Mouse (Mus musculus): ENCODE measurements around the gene Card14.

DNA sequence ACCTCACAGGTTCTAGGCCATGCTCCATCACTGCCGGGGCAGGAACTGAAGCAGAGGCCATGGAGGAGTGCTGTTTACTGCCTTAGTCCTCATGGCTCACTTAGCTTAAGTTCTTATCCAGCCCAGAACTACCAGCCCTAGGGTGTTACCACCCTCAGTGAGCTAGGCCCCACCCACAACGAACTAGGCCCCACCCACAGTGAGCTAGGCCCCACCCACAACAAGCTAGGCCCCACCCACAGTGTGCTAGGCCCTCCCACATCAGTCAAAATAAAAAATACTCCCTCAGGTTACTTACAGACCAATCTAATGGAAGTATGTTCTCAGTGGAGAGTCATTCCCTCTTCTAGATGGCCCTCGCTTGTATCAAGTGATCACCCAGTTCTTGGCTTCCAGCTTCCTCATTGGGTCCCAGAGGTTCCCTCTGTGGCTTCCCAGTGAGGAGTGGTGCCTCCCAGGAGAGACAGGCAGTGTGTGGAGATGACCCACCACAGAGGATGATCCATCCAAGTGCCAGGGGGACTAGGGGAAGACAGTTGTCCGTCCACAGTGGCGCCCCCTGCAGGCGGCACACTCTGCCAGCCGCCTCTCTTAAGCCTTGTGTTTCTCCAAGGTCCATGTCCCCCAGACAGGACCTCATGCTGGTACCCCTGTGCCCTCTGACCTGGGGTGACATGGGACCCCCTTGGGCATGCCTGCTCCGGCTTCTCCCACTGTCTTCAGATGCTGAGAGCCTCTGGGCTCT, 34.2 kb upstream of the Card14 start:
- TF ChIP-seq CTCF (IDR thresholded peaks at IDR 0.05; ENCODE audit: control insufficient read depth, insufficient read depth, insufficient replicate concordance, low read depth, low read length) (peak; percentile 69), POLR2A (IDR thresholded peaks at IDR 0.05; ENCODE audit: control insufficient read depth, low read depth, low read length) (no peak)

Measured in testis, adult 2 months (tissue).